Mouse (Mus musculus) heart, postnatal 0 days (tissue): Measurements from ENCODE around the gene Rere.

Experiments used
- CTCF ChIP-seq: IDR thresholded peaks from 2 replicates; pipeline ENCODE4 v1.5.1; 2016; ENCODE audit warnings: antibody characterized with exemption, control low read depth, low read depth
- EP300 ChIP-seq: IDR thresholded peaks from 2 replicates; pipeline ENCODE4 v1.6.1; 2016; ENCODE audit warnings: antibody characterized with exemption, low read depth

GRCm38 (mm10) chr4:150344526-150344925, 63.1 kb downstream of the Rere start:
- no peak for TF ChIP-seq CTCF
- no peak for TF ChIP-seq EP300
